Mouse (Mus musculus) embryonic facial prominence, embryonic 15.5 days (tissue): ENCODE measurements at regions not wholly inside any gene's neighbourhood (a gene's known extent, or its start where the extent isn't known, plus 50 kb on each side); places are given as distances from the start of the nearest gene placed in this dataset.
A peak's percentile ranks its signal among the peaks of the same experiment; 100 is the strongest.

ENCODE experiments used
- ATAC-seq: fragments of 200-750 bp; cut with Nextera tagmentation; 2 replicates; pipeline ENCODE4 v1.8.0; 2017; ENCODE audit warnings: low read depth, moderate TSS enrichment; ENCODE audit not compliant: insufficient number of reproducible peaks, low FRiP score, low TSS enrichment
- H3K27ac ChIP-seq: fragments of 300-500 bp; sonication (generic); replicated peaks from 2 replicates; pipeline ENCODE4 v1.5.1; 2015; ENCODE audit warnings: mild to moderate bottlenecking, inconsistent platforms
- H3K27me3 ChIP-seq: fragments of 300-500 bp; sonication (generic); 2 replicates; pipeline ENCODE4 v1.6.1; 2015; ENCODE audit warnings: inconsistent platforms
- H3K36me3 ChIP-seq: fragments of 300-500 bp; sonication (generic); 2 replicates; pipeline ENCODE4 v1.6.1; 2015; ENCODE audit warnings: mild to moderate bottlenecking, inconsistent platforms
- H3K4me1 ChIP-seq: fragments of 300-500 bp; sonication (generic); 2 replicates; pipeline ENCODE4 v1.6.1; 2015; ENCODE audit warnings: inconsistent platforms
- H3K4me2 ChIP-seq: fragments of 300-500 bp; sonication (generic); replicated peaks from 2 replicates; pipeline ENCODE4 v1.6.1; 2015; ENCODE audit warnings: mild to moderate bottlenecking, inconsistent platforms
- H3K4me3 ChIP-seq: fragments of 300-500 bp; sonication (generic); replicated peaks from 2 replicates; pipeline ENCODE4 v1.5.1; 2015; ENCODE audit warnings: mild to moderate bottlenecking, inconsistent platforms
- H3K9ac ChIP-seq: fragments of 300-500 bp; sonication (generic); 2 replicates; pipeline ENCODE4 v1.6.1; 2015; ENCODE audit warnings: inconsistent platforms
- H3K9me3 ChIP-seq: fragments of 300-500 bp; sonication (generic); replicated peaks from 2 replicates; pipeline ENCODE4 v1.6.1; 2016; ENCODE audit warnings: inconsistent platforms
- WGBS: fragments of 180-500 bp; shearing (Covaris S2); methylation state at CpG from one replicate; pipeline ENCODE4 v1.1.7; 2015; 5-methylcytosine and 5-hydroxymethylcytosine counted together

DNA sequence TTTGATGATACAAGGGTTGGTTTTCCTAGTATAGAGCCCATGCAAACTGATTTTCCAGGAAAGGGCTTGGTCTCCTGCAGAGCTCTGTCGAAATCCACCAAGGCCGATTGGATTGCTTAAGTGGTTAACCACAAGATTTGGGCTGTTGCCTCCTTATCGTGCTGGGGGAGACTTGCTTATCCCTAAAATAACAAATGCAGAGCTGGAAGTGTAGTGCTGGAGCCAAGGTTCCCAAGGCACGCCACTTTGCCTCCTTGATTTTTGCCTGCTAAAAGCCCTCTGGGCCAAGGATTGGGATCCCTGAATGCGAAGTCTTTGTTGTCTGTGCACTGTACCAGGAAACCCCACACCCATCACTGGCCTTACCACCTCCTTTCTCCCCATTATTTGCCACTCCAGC is 52.8 kb upstream of the Tmem178 start:
- Histone ChIP-seq H3K9me3 (no peaks in the 10 kb centered on the region), H3K4me3 (no peak overlapping the region), H3K27ac (no peak overlapping the region), H3K36me3 (no peaks in the 10 kb centered on the region), H3K27me3 (no peaks in the 10 kb centered on the region), H3K4me1 (peaks cover 24% of the 10 kb centered on the region), H3K4me2 (no peak overlapping the region), H3K9ac (no peak overlapping the region)
- ATAC-seq, result 0 out of 2 replicates have a peak, but pooled peaks have one; percentile 39
- 29% methylated on average over 5 of the region's 5 CpGs for WGBS

DNA sequence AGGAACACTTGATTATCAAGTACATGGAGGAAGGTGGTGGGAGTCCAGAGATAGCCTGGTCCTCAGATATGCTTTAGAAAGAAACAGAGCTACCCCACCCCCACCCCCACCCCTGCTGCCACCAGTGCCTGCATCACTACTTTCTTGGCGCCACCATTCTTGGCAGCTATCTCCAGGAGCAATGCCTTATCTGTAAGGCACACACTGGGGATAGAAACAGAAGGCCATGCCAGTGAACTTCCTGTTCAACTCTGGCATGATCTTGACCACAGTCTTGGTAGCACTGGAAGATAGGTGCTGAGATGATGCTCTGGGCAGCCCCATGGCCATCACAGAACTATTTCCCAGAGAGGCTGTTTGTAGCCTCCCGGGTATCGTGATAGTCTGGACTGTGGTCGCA is 55.3 kb upstream of the Tmem178 start:
- ATAC-seq, result no peak
- Histone ChIP-seq H3K27ac (no peak overlapping the region), H3K9me3 (no peaks in the 10 kb centered on the region), H3K4me2 (no peak overlapping the region), H3K9ac (no peak overlapping the region), H3K4me1 (peaks cover 32% of the 10 kb centered on the region), H3K36me3 (no peaks in the 10 kb centered on the region), H3K27me3 (no peaks in the 10 kb centered on the region), H3K4me3 (no peak overlapping the region)
- 90% methylated on average over 4 of the region's 4 CpGs for WGBS

DNA sequence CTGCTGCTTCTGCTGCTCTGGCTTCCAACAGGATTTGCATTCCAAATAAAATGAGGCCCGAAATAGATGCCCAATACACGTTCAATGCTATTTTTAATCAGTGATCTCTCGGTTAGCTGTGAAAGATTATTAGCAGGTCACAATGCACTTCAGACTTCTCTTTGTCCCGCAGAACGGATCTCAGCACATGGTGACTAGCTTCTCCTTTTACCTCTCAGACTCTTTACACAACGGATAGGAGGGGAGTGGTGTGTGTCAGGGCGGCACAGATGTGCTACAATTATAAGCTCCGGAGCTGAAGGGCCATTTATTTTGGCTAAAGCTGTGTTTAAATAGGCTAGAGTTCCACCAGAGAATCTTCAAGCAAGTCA is 56.7 kb upstream of the Tmem178 start:
- Histone ChIP-seq H3K4me1 (peaks cover 32% of the 10 kb centered on the region), H3K4me2 (peak overlapping the region; percentile 34), H3K36me3 (no peaks in the 10 kb centered on the region), H3K27me3 (no peaks in the 10 kb centered on the region), H3K9ac (no peak overlapping the region), H3K27ac (peak overlapping the region; percentile 61), H3K9me3 (no peaks in the 10 kb centered on the region), H3K4me3 (peak overlapping the region; percentile 2; the same call in 1 of the 2 replicates)
- ATAC-seq, result no peak
- WGBS, result 9% methylated on average over 8 of the region's 8 CpGs

DNA sequence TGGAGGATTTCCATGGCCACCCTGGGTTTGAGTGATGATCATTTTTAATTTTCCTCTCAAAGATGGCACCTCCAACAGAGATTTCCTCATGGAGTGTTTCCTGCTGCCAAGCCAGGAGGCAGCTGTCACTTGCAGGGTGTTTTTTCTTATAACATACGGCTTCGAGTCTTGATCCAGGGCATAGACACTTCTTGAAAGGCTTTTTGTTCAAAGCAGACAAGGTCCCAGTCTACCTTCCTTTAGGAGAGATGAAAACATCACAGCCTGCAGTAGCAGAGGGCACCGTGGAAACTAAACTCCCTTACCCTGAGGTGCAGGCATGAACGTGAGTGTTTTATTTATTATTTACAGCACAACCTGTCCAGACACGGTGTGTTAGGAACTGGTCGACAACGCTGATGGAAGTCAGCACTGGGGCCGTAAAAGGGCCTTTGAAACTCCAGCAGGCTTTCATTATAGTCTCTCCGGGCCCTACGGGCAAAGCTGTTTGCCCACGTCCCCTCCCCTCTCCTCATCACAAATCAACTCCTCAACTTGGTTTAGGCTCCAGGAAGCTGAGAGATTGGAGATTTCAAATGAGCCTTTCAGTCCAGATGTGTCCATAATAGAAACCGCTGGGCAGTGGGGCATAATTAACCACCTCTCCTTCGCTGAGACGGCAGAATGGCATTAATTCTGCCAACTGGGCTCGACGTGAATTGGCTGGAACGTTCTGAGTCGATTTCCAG is 57.2 kb upstream of the Tmem178 start:
- no peak overlapping the region for H3K9ac ChIP-seq
- H3K27me3 ChIP-seq, result no peaks in the 10 kb centered on the region
- peaks cover 32% of the 10 kb centered on the region for H3K4me1 ChIP-seq
- peak overlapping the region; percentile 34 for H3K4me2 ChIP-seq
- H3K9me3 ChIP-seq, result no peaks in the 10 kb centered on the region
- no peaks in the 10 kb centered on the region for H3K36me3 ChIP-seq
- peak overlapping the region; percentile 61 for H3K27ac ChIP-seq
- peak overlapping the region; percentile 2; the same call in 1 of the 2 replicates for H3K4me3 ChIP-seq
- WGBS, result 9% methylated on average over 18 of the region's 18 CpGs
- ATAC-seq, result no peak

DNA sequence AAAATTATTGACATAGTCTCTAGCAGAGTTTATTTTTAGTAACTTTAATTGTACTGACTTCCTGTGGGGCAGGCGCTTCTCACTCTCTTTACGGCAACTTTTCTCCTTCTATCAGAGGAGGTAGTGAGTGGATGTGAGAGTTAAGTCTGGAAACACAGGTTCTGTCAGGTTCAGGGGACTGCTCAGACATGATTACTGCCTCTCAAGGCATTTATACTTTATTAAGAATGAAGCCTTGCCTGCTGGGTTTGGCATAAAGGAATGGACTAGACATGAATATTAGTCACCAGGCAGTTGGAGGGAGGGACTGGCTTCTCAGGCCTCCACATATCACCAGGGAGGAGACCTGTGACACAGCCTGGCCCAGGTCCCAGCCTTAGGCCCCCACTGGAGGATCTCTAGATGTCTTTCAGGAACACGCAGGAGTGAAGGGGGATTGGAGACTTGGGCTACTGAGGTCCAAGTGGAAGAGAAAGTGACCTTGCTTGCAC is 58.2 kb upstream of the Tmem178 start:
- H3K4me3 ChIP-seq, result no peak overlapping the region
- no peaks in the 10 kb centered on the region for H3K9me3 ChIP-seq
- 38% methylated on average over 3 of the region's 3 CpGs for WGBS
- no peaks in the 10 kb centered on the region for H3K27me3 ChIP-seq
- no peak overlapping the region for H3K9ac ChIP-seq
- no peaks in the 10 kb centered on the region for H3K36me3 ChIP-seq
- ATAC-seq, result peak; percentile 34; the same call in 1 of the 2 replicates
- peak overlapping the region; percentile 83 for H3K27ac ChIP-seq
- peaks cover 26% of the 10 kb centered on the region for H3K4me1 ChIP-seq
- no peak overlapping the region for H3K4me2 ChIP-seq

DNA sequence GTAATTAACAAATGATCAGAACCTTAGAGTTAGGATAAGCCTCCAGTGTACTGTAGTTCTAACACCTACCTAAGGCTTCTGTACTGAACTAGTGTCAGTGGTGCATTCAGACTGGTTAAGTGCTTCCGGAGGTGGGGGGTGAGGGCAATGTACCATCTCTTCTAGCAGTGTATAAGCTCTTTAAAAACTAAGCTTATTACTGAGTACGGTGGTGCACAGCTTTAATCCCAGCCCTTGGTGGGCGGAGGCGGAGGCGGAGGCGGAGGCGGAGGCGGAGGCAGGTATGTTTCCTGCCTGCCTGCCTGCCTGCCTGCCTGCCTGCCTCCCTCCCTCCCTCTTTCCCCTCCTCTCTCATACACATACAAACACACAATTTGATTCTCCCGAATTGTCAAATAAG is 58.7 kb upstream of the Tmem178 start:
- H3K9ac ChIP-seq, result no peak overlapping the region
- no peak overlapping the region for H3K4me3 ChIP-seq
- ATAC-seq, result no peak
- peaks cover 24% of the 10 kb centered on the region for H3K4me1 ChIP-seq
- peak overlapping the region; percentile 83 for H3K27ac ChIP-seq
- 65% methylated on average over 9 of the region's 9 CpGs for WGBS
- no peaks in the 10 kb centered on the region for H3K36me3 ChIP-seq
- H3K4me2 ChIP-seq, result no peak overlapping the region
- no peaks in the 10 kb centered on the region for H3K9me3 ChIP-seq
- no peaks in the 10 kb centered on the region for H3K27me3 ChIP-seq

DNA sequence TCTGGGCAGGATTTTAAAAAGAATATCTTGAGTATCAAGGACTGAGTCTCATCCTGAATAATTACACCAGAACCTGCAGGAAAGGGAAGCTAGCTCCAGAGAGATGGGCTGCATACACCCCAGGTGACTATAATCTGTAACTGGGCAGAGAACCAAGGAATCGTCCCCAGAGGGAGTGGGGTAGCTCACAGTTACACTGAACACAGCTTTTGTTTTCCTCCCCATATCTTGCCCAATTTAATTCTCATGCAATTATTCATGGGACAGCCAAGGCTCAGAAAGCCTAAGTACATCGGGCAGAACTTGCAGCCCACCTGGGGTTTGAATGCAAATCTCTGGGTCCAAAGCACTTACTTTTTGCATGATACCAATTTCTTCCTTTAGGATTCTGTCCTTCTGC is 59.5 kb upstream of the Tmem178 start:
- H3K4me3 ChIP-seq, result no peak overlapping the region
- H3K27me3 ChIP-seq, result no peaks in the 10 kb centered on the region
- H3K4me1 ChIP-seq, result peaks cover 28% of the 10 kb centered on the region
- H3K9me3 ChIP-seq, result no peaks in the 10 kb centered on the region
- no peak overlapping the region for H3K4me2 ChIP-seq
- H3K27ac ChIP-seq, result no peak overlapping the region
- H3K36me3 ChIP-seq, result no peaks in the 10 kb centered on the region
- 51% methylated on average over 2 of the region's 2 CpGs for WGBS
- H3K9ac ChIP-seq, result no peak overlapping the region
- ATAC-seq, result no peak

- 79% methylated on average over 3 of the region's 3 CpGs for WGBS
These were observed 62.0 kb upstream of the Tmem178 start for GRCm38 (mm10) chr17:80882476-80882875.

DNA sequence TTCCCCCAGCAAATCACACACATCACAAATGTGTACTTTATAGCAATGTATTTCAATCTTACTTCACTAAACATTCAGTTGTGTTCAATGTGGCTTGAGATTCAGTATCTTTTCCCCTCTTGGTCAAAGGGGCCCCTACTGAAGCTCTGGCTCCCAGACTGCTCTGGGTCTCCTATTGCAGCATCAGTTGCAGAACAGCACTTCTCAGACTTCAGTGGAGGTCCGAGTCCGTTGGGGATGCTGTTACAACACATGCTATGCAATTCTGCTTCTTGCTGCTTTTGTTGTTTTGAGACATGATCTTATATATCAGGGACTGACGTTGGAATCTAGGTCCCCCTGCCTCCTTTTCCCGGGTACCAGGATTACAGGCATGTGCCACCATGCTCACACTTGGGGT is 64.1 kb upstream of the Tmem178 start:
- 0 out of 2 replicates have a peak, but pooled peaks cover 4% of the 10 kb centered on the region for H3K4me1 ChIP-seq
- no peak overlapping the region for H3K27ac ChIP-seq
- 37% methylated on average over 4 of the region's 4 CpGs for WGBS
- H3K27me3 ChIP-seq, result no peaks in the 10 kb centered on the region
- H3K4me2 ChIP-seq, result no peak overlapping the region
- no peak overlapping the region for H3K4me3 ChIP-seq
- ATAC-seq, result no peak
- no peaks in the 10 kb centered on the region for H3K36me3 ChIP-seq
- H3K9me3 ChIP-seq, result no peaks in the 10 kb centered on the region
- H3K9ac ChIP-seq, result no peak overlapping the region

More at GRCm38 (mm10) chr17:80882476-80882875, 62.0 kb upstream of the Tmem178 start:
- Histone ChIP-seq H3K9ac (no peak overlapping the region), H3K27me3 (no peaks in the 10 kb centered on the region), H3K4me1 (peaks cover 19% of the 10 kb centered on the region), H3K4me3 (no peak overlapping the region), H3K36me3 (no peaks in the 10 kb centered on the region), H3K9me3 (no peaks in the 10 kb centered on the region), H3K27ac (no peak overlapping the region), H3K4me2 (no peak overlapping the region)
- no peak for ATAC-seq

- no peak for ATAC-seq
These were observed 68.9 kb upstream of the Tmem178 start for GRCm38 (mm10) chr17:80875352-80876044.

DNA sequence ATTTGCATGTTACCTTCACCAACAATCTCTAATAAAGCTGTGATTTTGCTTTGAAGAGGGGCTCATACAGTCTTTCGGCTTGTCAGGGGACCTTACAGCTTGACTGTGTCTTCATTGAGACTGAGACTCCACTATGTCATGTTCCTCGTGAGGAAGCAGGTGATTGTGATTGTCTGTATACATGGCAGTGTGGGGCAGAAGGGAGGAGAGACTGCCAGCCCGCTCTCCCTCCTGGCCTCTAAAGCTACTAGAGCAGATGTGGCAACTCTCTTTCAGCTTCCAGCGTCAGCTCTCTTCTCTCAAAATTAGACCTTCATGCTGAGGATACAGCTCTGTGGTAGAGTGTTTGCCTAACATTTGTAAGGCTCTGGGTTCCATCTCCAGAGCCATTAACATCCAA is 73.5 kb upstream of the Tmem178 start:
- H3K27ac ChIP-seq, result no peak overlapping the region
- H3K4me2 ChIP-seq, result no peak overlapping the region
- H3K9ac ChIP-seq, result no peak overlapping the region
- 66% methylated on average over 4 of the region's 4 CpGs for WGBS
- no peak for ATAC-seq
- H3K4me1 ChIP-seq, result 0 out of 2 replicates have a peak, but pooled peaks cover 3% of the 10 kb centered on the region
- no peaks in the 10 kb centered on the region for H3K27me3 ChIP-seq
- no peaks in the 10 kb centered on the region for H3K9me3 ChIP-seq
- H3K36me3 ChIP-seq, result no peaks in the 10 kb centered on the region
- no peak overlapping the region for H3K4me3 ChIP-seq

More at GRCm38 (mm10) chr17:80875352-80876044, 68.9 kb upstream of the Tmem178 start:
- Histone ChIP-seq H3K9ac (no peak overlapping the region), H3K36me3 (no peaks in the 10 kb centered on the region), H3K27me3 (no peaks in the 10 kb centered on the region), H3K4me2 (no peak overlapping the region), H3K4me3 (no peak overlapping the region), H3K4me1 (0 out of 2 replicates have a peak, but pooled peaks cover 7% of the 10 kb centered on the region), H3K9me3 (no peaks in the 10 kb centered on the region), H3K27ac (no peak overlapping the region)
- WGBS, result 44% methylated on average over 7 of the region's 7 CpGs
